Mouse (Mus musculus) stomach, embryonic 15.5 days (tissue): ENCODE data around the gene Jtb. TPM values are rescaled to one million over a fixed set of nuclear protein-coding genes. Genes with fewer than 3 reads are reported as not detected.
"Not testable (repeated sequence)": the region's sequence is repeated elsewhere in the genome, so short reads cannot be mapped to it uniquely, and the experiment has no call there.

Source experiments
- ATAC-seq: fragments of 200-750 bp; cut with Nextera tagmentation; 2 replicates; pipeline ENCODE4 v1.8.0; 2017; ENCODE audit warnings: low read depth, moderate number of reproducible peaks, moderate TSS enrichment; ENCODE audit not compliant: insufficient read depth, low FRiP score
- H3K27ac ChIP-seq: fragments of 300-500 bp; sonication (generic); 2 replicates; pipeline ENCODE4 v1.5.1; 2015; ENCODE audit warnings: mild to moderate bottlenecking, inconsistent platforms
- H3K27me3 ChIP-seq: fragments of 300-500 bp; sonication (generic); replicated peaks from 2 replicates; pipeline ENCODE4 v1.6.1; 2015; ENCODE audit warnings: inconsistent platforms
- H3K36me3 ChIP-seq: fragments of 300-500 bp; sonication (generic); 2 replicates; pipeline ENCODE4 v1.6.1; 2015; ENCODE audit warnings: inconsistent platforms
- H3K4me1 ChIP-seq: fragments of 300-500 bp; sonication (generic); 2 replicates; pipeline ENCODE4 v1.6.1; 2015; ENCODE audit warnings: inconsistent platforms
- H3K4me2 ChIP-seq: fragments of 300-500 bp; sonication (generic); 2 replicates; pipeline ENCODE4 v1.6.1; 2015; ENCODE audit warnings: mild to moderate bottlenecking, inconsistent platforms
- H3K4me3 ChIP-seq: fragments of 300-500 bp; sonication (generic); replicated peaks from 2 replicates; pipeline ENCODE4 v1.5.1; 2015; ENCODE audit warnings: inconsistent platforms
- H3K9ac ChIP-seq: fragments of 300-500 bp; sonication (generic); 2 replicates; pipeline ENCODE4 v1.6.1; 2015; ENCODE audit warnings: inconsistent platforms
- H3K9me3 ChIP-seq: fragments of 300-500 bp; sonication (generic); 2 replicates; pipeline ENCODE4 v1.6.1; 2016; ENCODE audit warnings: inconsistent platforms
- WGBS: fragments of 180-500 bp; shearing (Covaris S2); methylation state at CpG from one replicate; pipeline ENCODE4 v1.1.7; 2015; 5-methylcytosine and 5-hydroxymethylcytosine counted together
- polyA plus RNA-seq: library from polyadenylated mRNA; unstranded; fragments of >200 nt; fragmentation: Nextera tagmentation; extraction: Ambion mirVana; gene quantifications from 2 replicates; pipeline ENCODE4 v1.2.1, GENCODE M21; 2015

The Jtb gene
- polyA plus RNA-seq, 1 experiment from 2014 or later = 109 TPM

- not testable (repeated sequence) for ATAC-seq, H3K9ac ChIP-seq, H3K4me2 ChIP-seq, H3K27ac ChIP-seq, H3K4me3 ChIP-seq, H3K9me3 ChIP-seq, H3K27me3 ChIP-seq
- WGBS = 74% methylated on average over 1 of the region's 1 CpGs
- H3K36me3 ChIP-seq = peaks cover 13% of the 10 kb centered on the region; the same call in 1 of the 2 replicates
- H3K4me1 ChIP-seq = peaks cover 18% of the 10 kb centered on the region
These were observed 21.8 kb downstream of the Jtb start for GRCm38 (mm10) chr3:90253174-90253573.

GRCm38 (mm10) chr3:90253653-90254418 lies 22.4 kb downstream of the Jtb start, which contains the start of gene Crtc2:
Gene Crtc2 (plus strand): TSS chr3:90254163.
- Histone ChIP-seq H3K9me3 (no peaks in the 10 kb centered on the region), H3K4me2 (peak within 1 kb of the TSS; percentile 75), H3K4me1 (peaks cover 18% of the 10 kb centered on the region), H3K27ac (peak within 1 kb of the TSS; percentile 90), H3K4me3 (peak within 1 kb of the TSS; percentile 97), H3K27me3 (no peaks in the 10 kb centered on the region), H3K9ac (peak within 1 kb of the TSS; percentile 74), H3K36me3 (peaks cover 13% of the 10 kb centered on the region; the same call in 1 of the 2 replicates)
- WGBS = 2% methylated on average over 39 of the region's 40 CpGs
- ATAC-seq = peak; percentile 99

GRCm38 (mm10) chr3:90254419-90255193 lies 23.2 kb downstream of the Jtb start:
- Histone ChIP-seq H3K27ac (peak overlapping the region; percentile 90), H3K36me3 (peaks cover 17% of the 10 kb centered on the region), H3K9ac (peak overlapping the region; percentile 74), H3K4me3 (peak overlapping the region; percentile 97), H3K27me3 (no peaks in the 10 kb centered on the region), H3K9me3 (no peaks in the 10 kb centered on the region), H3K4me1 (peaks cover 14% of the 10 kb centered on the region), H3K4me2 (peak overlapping the region; percentile 75)
- peak; percentile 65 for ATAC-seq
- WGBS = under 1% methylated on average over 41 of the region's 41 CpGs

- peak overlapping the region; percentile 75 for H3K4me2 ChIP-seq
- ATAC-seq = no peak
- peak overlapping the region; percentile 74 for H3K9ac ChIP-seq
- peak overlapping the region; percentile 90 for H3K27ac ChIP-seq
- peak overlapping the region; percentile 97 for H3K4me3 ChIP-seq
- WGBS = 12% methylated on average over 2 of the region's 2 CpGs
- peaks cover 13% of the 10 kb centered on the region for H3K4me1 ChIP-seq
- H3K27me3 ChIP-seq = no peaks in the 10 kb centered on the region
- H3K9me3 ChIP-seq = no peaks in the 10 kb centered on the region
- H3K36me3 ChIP-seq = peaks cover 22% of the 10 kb centered on the region
These were observed 23.8 kb downstream of the Jtb start for GRCm38 (mm10) chr3:90255194-90255565.

- no peaks in the 10 kb centered on the region for H3K9me3 ChIP-seq
- WGBS = 91% methylated on average over 14 of the region's 14 CpGs
- H3K4me1 ChIP-seq = peaks cover 13% of the 10 kb centered on the region
- no peak overlapping the region for H3K4me2 ChIP-seq
- no peak for ATAC-seq
- H3K27me3 ChIP-seq = no peaks in the 10 kb centered on the region
- no peak overlapping the region for H3K9ac ChIP-seq
- H3K4me3 ChIP-seq = no peak overlapping the region
- H3K36me3 ChIP-seq = peaks cover 25% of the 10 kb centered on the region
- no peak overlapping the region for H3K27ac ChIP-seq
These were observed 24.5 kb downstream of the Jtb start for GRCm38 (mm10) chr3:90255784-90256353.

GRCm38 (mm10) chr3:90256731-90257530 lies 25.5 kb downstream of the Jtb start:
- Histone ChIP-seq H3K9me3 (no peaks in the 10 kb centered on the region), H3K4me1 (peaks cover 13% of the 10 kb centered on the region), H3K4me3 (no peak overlapping the region), H3K4me2 (no peak overlapping the region), H3K36me3 (peaks cover 30% of the 10 kb centered on the region; the same call in 1 of the 2 replicates), H3K9ac (no peak overlapping the region), H3K27me3 (no peaks in the 10 kb centered on the region), H3K27ac (no peak overlapping the region)
- ATAC-seq = no peak
- 87% methylated on average over 19 of the region's 19 CpGs for WGBS

- Histone ChIP-seq H3K9me3 (no peaks in the 10 kb centered on the region), H3K27me3 (no peaks in the 10 kb centered on the region), H3K27ac (no peak overlapping the region), H3K36me3 (peaks cover 42% of the 10 kb centered on the region; the same call in 1 of the 2 replicates), H3K4me3 (no peak overlapping the region), H3K9ac (no peak overlapping the region), H3K4me2 (no peak overlapping the region), H3K4me1 (peaks cover 13% of the 10 kb centered on the region)
- ATAC-seq = no peak
- 83% methylated on average over 4 of the region's 4 CpGs for WGBS
These were observed 27.1 kb downstream of the Jtb start for GRCm38 (mm10) chr3:90258521-90258920.

GRCm38 (mm10) chr3:90263121-90263771 lies 31.8 kb downstream of the Jtb start:
- H3K9me3 ChIP-seq = no peaks in the 10 kb centered on the region
- H3K9ac ChIP-seq = no peak overlapping the region
- no peak overlapping the region for H3K4me2 ChIP-seq
- no peak overlapping the region for H3K27ac ChIP-seq
- peaks cover 11% of the 10 kb centered on the region for H3K4me1 ChIP-seq
- no peak overlapping the region for H3K4me3 ChIP-seq
- WGBS = 89% methylated on average over 5 of the region's 5 CpGs
- ATAC-seq = no peak
- peaks cover 45% of the 10 kb centered on the region; the same call in 1 of the 2 replicates for H3K36me3 ChIP-seq
- no peaks in the 10 kb centered on the region for H3K27me3 ChIP-seq

GRCm38 (mm10) chr3:90264687-90265033 lies 33.3 kb downstream of the Jtb start:
- Histone ChIP-seq H3K27ac (peak overlapping the region; percentile 98), H3K4me3 (peak overlapping the region; percentile 82), H3K9me3 (no peaks in the 10 kb centered on the region), H3K36me3 (peaks cover 38% of the 10 kb centered on the region; the same call in 1 of the 2 replicates), H3K27me3 (no peaks in the 10 kb centered on the region), H3K9ac (peak overlapping the region; percentile 66; the same call in 1 of the 2 replicates), H3K4me2 (peak overlapping the region; percentile 70), H3K4me1 (peaks cover 11% of the 10 kb centered on the region)
- WGBS = 28% methylated on average over 10 of the region's 10 CpGs
- no peak for ATAC-seq

GRCm38 (mm10) chr3:90265034-90265931 lies 33.9 kb downstream of the Jtb start, which contains the start of gene Dennd4b:
Gene Dennd4b (plus strand): TSS chr3:90265185.
- H3K27me3 ChIP-seq = no peaks in the 10 kb centered on the region
- H3K4me2 ChIP-seq = peak within 1 kb of the TSS; percentile 70
- H3K9me3 ChIP-seq = no peaks in the 10 kb centered on the region
- peak; percentile 92 for ATAC-seq
- H3K4me1 ChIP-seq = peaks cover 11% of the 10 kb centered on the region
- H3K9ac ChIP-seq = peak within 1 kb of the TSS; percentile 66
- H3K27ac ChIP-seq = peak within 1 kb of the TSS; percentile 98
- H3K36me3 ChIP-seq = peaks cover 32% of the 10 kb centered on the region; the same call in 1 of the 2 replicates
- under 1% methylated on average over 82 of the region's 87 CpGs for WGBS
- H3K4me3 ChIP-seq = peak within 1 kb of the TSS; percentile 82
